Mouse (Mus musculus): ENCODE measurements around the gene Nxpe5. TPM values are rescaled to one million over a fixed set of nuclear protein-coding genes. Genes with fewer than 3 reads are reported as not detected.

The Nxpe5 gene
- polyA plus RNA-seq, 1 experiment from 2014 or later: not detected

DNA sequence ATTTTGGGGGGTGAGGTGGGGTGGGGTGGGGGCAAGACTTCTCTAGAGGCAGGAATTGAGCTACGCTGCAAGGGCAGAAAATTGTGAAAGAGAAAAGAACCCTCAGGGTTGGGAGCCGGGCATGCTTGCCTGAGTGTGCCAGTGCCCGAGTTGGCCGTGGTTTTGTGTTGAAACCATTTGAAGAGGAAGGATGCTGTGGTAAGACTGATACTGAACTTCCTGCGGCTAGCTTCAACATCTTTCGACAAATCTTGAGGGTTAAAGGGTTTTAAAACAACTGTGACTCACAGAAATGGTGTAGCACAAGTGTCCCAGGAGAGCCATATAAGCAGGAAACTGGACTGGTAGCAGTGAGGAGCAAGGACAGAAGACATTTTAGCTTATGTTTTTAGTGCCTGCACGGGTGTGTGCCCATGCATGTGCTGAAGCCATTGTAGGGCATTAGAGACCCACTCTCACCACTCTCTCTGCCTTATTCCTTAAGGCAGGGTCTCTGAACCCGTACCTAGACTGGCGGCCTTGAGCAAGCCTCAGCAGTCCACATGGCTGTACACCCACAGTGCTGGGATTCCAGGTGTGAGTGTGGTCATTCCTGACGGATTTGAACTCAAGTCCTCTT is 31.4 kb downstream of the Nxpe5 start:
- no peak for DNase-seq (ENCODE audit: low spot score)
- H3K27me3 ChIP-seq (ENCODE audit: insufficient read depth, poor library complexity, severe bottlenecking): no peaks in the 10 kb centered on the region
- H3K36me3 ChIP-seq: peaks cover 50% of the 10 kb centered on the region
- H3K27ac ChIP-seq: no peak overlapping the region
- peaks cover 33% of the 10 kb centered on the region for H3K4me1 ChIP-seq (replicated peaks)
- no peak overlapping the region for H3K4me3 ChIP-seq
- WGBS: 94% methylated on average over 10 of the region's 10 CpGs
- 0 out of 2 replicates have a peak, but pooled peaks cover 3% of the 10 kb centered on the region for H3K9me3 ChIP-seq

GRCm38 (mm10) chr5:138257585-138257978 is 31.9 kb downstream of the Nxpe5 start:
- Histone ChIP-seq H3K36me3 (peaks cover 55% of the 10 kb centered on the region), H3K27me3 (ENCODE audit: insufficient read depth, poor library complexity, severe bottlenecking) (no peaks in the 10 kb centered on the region), H3K4me1 (replicated peaks) (peaks cover 38% of the 10 kb centered on the region), H3K9me3 (0 out of 2 replicates have a peak, but pooled peaks cover 3% of the 10 kb centered on the region), H3K27ac (no peak overlapping the region), H3K4me3 (no peak overlapping the region)
- no peak for DNase-seq (ENCODE audit: low spot score)
- WGBS: 93% methylated on average over 4 of the region's 4 CpGs

DNA sequence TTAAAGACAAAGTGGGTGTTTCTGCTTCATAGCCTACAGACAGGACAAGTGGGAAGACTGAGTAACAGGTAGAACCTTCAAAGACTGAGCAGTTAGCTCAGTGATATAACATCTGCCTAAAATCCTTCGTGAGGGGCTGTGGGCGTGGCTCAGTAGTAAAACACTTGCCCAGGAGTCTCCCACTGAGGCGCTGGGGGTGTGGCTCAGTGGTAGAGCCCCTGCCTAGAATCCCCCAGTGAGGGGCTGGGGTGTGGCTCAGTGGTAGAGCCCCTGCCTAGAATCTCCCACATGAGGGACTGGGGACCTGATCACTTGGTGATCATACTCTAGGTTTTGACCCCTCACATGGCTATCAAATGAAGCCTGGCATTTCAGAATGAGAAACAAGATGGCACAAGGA is 32.4 kb downstream of the Nxpe5 start:
- H3K27me3 ChIP-seq (ENCODE audit: insufficient read depth, poor library complexity, severe bottlenecking): no peaks in the 10 kb centered on the region

DNA sequence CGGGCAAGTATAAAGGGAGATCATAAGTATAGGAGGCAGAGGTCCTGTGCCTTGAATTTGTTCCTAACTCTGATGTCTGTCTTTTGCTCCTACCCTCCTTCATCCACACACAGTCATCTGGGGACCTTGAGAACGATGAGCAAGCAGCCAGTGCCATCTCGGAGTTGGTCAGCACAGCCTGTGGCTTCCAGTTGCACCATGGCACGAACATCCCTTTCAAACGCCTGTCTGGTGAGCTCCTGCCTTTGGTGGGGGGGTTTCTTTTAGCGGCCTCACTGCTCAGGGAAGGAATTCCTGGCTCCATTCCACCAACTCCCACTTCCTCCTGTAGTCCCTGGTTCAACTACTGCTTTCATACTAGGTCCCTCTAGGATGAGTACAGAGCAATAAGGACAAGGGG is 32.8 kb downstream of the Nxpe5 start:
- H3K36me3 ChIP-seq: peaks cover 56% of the 10 kb centered on the region
- H3K4me3 ChIP-seq: no peak overlapping the region
- H3K9me3 ChIP-seq: no peaks in the 10 kb centered on the region
- peaks cover 47% of the 10 kb centered on the region for H3K4me1 ChIP-seq (replicated peaks)
- WGBS: 87% methylated on average over 6 of the region's 6 CpGs
- DNase-seq (ENCODE audit: low spot score): no peak
- H3K27ac ChIP-seq: no peak overlapping the region
- no peaks in the 10 kb centered on the region for H3K27me3 ChIP-seq (ENCODE audit: insufficient read depth, poor library complexity, severe bottlenecking)

More for the DNA sequence above, 32.4 kb downstream of the Nxpe5 start:
- H3K9me3 ChIP-seq: 0 out of 2 replicates have a peak, but pooled peaks cover under 1% of the 10 kb centered on the region
- peaks cover 43% of the 10 kb centered on the region for H3K4me1 ChIP-seq (replicated peaks)
- WGBS: 90% methylated on average over 3 of the region's 3 CpGs
- peaks cover 56% of the 10 kb centered on the region for H3K36me3 ChIP-seq
- H3K27ac ChIP-seq: no peak overlapping the region
- no peak for DNase-seq (ENCODE audit: low spot score)
- no peak overlapping the region for H3K4me3 ChIP-seq

DNA sequence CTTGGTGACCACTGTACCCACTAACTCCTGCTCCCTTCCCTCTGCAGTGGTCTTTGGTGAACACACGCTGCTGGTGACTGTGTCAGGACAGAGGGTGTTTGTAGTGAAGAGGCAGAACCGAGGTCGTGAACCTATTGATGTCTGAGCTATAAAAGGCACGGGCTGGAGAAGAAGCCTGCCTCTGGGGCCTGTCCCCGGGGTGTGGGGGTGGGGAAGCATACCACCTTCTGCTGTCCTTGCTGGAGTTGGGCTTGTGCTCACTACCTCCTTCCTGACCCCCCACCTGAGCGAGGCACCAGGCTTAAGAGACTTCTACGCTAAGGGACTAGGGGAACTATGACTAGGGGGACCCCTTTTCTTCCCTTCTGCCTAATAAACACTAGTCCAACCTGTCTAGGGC is 33.3 kb downstream of the Nxpe5 start:
- Histone ChIP-seq H3K27ac (no peak overlapping the region), H3K9me3 (no peaks in the 10 kb centered on the region), H3K27me3 (ENCODE audit: insufficient read depth, poor library complexity, severe bottlenecking) (no peaks in the 10 kb centered on the region), H3K4me1 (replicated peaks) (peaks cover 47% of the 10 kb centered on the region), H3K36me3 (peaks cover 56% of the 10 kb centered on the region), H3K4me3 (no peak overlapping the region)
- WGBS: 79% methylated on average over 7 of the region's 7 CpGs
- no peak for DNase-seq (ENCODE audit: low spot score)

DNA sequence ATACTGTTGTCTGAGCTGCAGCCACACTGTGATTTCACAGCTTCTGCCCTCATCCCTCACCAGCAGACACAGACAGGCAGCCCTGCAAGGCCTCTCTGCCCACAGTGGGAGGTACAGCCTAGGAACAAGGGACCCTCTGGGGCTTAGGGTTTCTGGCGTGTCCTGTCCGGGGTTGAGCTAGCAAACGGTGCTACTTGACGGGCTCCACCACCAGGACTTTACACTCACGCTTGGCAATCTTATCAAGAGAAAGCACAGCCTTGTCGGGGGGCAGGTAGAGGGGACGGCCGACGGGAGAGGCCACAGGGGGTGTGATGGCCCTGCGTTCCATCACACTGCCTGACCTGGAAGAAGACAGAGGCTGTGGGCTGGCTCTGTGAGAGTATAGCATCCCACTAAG is 34.4 kb downstream of the Nxpe5 start:
- H3K4me3 ChIP-seq: no peak overlapping the region
- DNase-seq (ENCODE audit: low spot score): no peak
- H3K9me3 ChIP-seq: no peaks in the 10 kb centered on the region
- 77% methylated on average over 10 of the region's 10 CpGs for WGBS
- H3K27ac ChIP-seq: no peak overlapping the region
- no peaks in the 10 kb centered on the region for H3K27me3 ChIP-seq (ENCODE audit: insufficient read depth, poor library complexity, severe bottlenecking)
- H3K4me1 ChIP-seq (replicated peaks): peaks cover 53% of the 10 kb centered on the region
- H3K36me3 ChIP-seq: peaks cover 56% of the 10 kb centered on the region

DNA sequence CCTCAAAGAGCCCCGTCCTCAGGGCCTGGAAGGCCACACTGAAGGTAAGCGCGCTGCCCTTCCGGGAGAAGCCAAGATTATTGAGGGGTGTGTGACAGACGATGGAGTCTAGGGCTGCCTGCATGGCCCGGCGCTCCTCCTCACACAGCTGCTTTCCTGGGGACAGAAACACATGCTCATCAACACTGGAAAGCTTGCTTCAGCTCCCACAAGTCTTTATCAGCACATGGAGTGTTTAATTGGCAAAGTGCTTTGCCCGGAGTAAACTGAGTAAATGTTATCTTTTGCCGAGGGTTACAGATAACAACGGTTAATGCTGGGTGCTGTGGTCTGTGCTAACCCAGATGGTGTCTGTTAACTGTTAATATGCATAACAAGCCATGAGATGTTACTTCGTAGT is 35.1 kb downstream of the Nxpe5 start:
- no peak for DNase-seq (ENCODE audit: low spot score)
- Histone ChIP-seq H3K27ac (no peak overlapping the region), H3K9me3 (no peaks in the 10 kb centered on the region), H3K4me3 (no peak overlapping the region), H3K27me3 (ENCODE audit: insufficient read depth, poor library complexity, severe bottlenecking) (no peaks in the 10 kb centered on the region), H3K36me3 (peaks cover 60% of the 10 kb centered on the region), H3K4me1 (replicated peaks) (peaks cover 52% of the 10 kb centered on the region)
- 94% methylated on average over 11 of the region's 11 CpGs for WGBS

- Histone ChIP-seq H3K36me3 (peaks cover 71% of the 10 kb centered on the region), H3K4me1 (replicated peaks) (peaks cover 42% of the 10 kb centered on the region), H3K9me3 (no peaks in the 10 kb centered on the region), H3K27ac (no peak overlapping the region), H3K27me3 (ENCODE audit: insufficient read depth, poor library complexity, severe bottlenecking) (no peaks in the 10 kb centered on the region), H3K4me3 (peak overlapping the region; percentile 83)
- 84% methylated on average over 4 of the region's 4 CpGs for WGBS
- no peak for DNase-seq (ENCODE audit: low spot score)
Observed at GRCm38 (mm10) chr5:138262001-138262400, 36.3 kb downstream of the Nxpe5 start.

DNA sequence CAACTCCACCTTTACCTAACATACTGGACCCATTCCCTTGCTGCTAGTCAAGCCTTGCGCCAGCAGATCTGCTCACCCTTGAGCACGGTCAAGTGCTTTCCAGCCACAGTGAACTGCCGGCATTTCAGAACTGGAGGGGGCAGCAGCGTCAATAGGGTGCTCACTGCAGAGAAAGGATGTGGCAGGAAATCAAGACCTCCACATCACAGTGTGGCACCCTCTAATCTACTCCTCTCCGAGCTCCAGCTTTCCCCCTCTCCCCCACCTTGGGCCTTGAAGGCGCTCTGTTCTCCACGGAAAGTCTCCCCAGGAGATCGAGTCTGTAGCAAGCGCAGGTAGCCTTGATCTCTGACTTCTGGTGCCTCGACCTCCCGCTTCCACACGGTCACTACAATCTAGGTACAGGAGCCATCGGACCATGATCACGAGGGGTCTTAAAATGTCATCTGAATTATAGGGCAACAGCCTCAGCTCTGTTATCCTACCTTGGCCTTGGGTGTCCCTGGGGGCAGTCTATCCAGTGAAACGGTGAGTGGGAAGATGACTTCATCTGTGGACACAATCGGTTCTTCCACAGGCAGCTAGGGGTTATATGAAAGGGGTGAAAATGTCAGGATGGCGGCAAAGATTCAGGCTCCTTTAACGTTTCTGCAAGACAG is 37.0 kb downstream of the Nxpe5 start:
- peak overlapping the region; percentile 83 for H3K4me3 ChIP-seq
- no peaks in the 10 kb centered on the region for H3K27me3 ChIP-seq (ENCODE audit: insufficient read depth, poor library complexity, severe bottlenecking)
- H3K4me1 ChIP-seq (replicated peaks): peaks cover 42% of the 10 kb centered on the region
- no peak for DNase-seq (ENCODE audit: low spot score)
- H3K9me3 ChIP-seq: no peaks in the 10 kb centered on the region
- WGBS: 68% methylated on average over 18 of the region's 18 CpGs
- H3K36me3 ChIP-seq: peaks cover 69% of the 10 kb centered on the region
- H3K27ac ChIP-seq: peak overlapping the region; percentile 89

DNA sequence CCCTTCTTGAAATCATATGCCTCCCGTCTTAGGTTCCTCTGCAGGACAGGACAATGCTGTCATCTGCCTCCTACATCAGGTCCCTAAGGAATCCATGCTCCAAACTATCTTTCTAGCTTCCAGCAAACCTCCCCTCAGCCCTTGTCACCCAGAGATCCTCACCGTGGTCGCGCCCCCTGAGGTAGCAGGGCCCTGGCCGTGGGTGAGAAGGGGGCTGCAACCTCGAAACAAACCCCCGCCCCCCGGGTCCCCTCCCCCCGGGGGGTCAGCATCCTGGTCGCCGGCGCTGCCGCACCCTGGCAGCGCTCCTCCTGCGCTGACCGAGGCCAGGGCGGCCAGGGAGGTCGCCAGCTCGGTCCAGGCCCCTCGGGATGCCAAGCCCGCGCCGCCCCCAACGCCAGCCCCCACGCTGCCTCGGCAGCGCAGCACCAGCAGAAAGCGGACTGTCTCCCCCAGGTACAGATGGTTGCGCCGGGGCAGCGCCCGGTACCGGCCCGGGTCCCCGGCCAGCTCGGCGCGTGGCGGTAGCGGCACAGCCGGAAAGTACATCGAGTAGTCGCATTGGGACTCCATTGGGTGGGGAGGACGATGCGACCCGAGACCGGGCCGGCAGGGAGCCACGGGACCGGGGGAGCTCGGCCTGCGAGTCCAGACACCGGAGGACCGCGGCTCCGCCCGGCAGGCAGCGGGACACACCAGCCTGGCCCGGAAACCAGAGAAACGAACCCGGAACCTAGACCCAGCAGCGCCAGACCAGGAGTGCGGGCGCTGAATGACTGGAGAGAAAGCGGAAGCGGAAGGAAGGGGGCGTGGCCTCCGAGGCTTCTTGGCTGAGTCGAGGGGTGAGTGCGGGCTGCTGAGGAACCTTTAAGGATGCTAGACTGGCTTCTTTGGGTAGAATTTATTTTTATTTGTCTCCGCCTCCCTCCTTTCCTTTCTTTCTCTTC is 37.8 kb downstream of the Nxpe5 start, which contains the start of gene BC037034:
BC037034 (minus strand) TSS at position 774 of the 947 bp plus-strand sequence.
- Histone ChIP-seq H3K27ac (peak within 1 kb of the TSS; percentile 89), H3K27me3 (ENCODE audit: insufficient read depth, poor library complexity, severe bottlenecking) (no peaks in the 10 kb centered on the region), H3K36me3 (peaks cover 62% of the 10 kb centered on the region), H3K4me3 (peak within 1 kb of the TSS; percentile 83), H3K4me1 (replicated peaks) (peaks cover 42% of the 10 kb centered on the region), H3K9me3 (no peaks in the 10 kb centered on the region)
- DNase-seq (ENCODE audit: low spot score): peak; percentile 90
- WGBS: under 1% methylated on average over 66 of the region's 71 CpGs

DNA sequence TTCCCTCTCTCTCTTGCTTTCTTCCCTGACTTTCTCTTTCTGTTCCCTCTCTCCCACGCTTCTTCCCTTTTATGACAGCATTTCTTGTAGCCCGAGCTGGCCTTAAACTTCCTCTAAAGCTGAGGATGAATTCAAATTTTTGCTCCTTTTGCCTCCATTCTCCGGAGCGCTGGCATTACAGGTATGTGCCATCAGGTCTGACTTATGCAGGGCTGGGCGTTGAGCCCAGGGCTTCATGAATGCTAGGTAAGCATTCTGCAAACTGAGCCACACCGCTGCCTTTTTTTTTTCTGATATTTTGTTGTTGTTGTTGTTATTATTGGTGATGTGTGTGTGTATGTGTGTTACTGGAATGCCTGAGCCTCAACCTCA is 38.5 kb downstream of the Nxpe5 start:
- H3K4me1 ChIP-seq (replicated peaks): peaks cover 42% of the 10 kb centered on the region
- no peaks in the 10 kb centered on the region for H3K9me3 ChIP-seq
- H3K27ac ChIP-seq: peak overlapping the region; percentile 89
- peak overlapping the region; percentile 83 for H3K4me3 ChIP-seq
- no peaks in the 10 kb centered on the region for H3K27me3 ChIP-seq (ENCODE audit: insufficient read depth, poor library complexity, severe bottlenecking)
- no peak for DNase-seq (ENCODE audit: low spot score)
- 22% methylated on average over 6 of the region's 6 CpGs for WGBS
- H3K36me3 ChIP-seq: peaks cover 56% of the 10 kb centered on the region

DNA sequence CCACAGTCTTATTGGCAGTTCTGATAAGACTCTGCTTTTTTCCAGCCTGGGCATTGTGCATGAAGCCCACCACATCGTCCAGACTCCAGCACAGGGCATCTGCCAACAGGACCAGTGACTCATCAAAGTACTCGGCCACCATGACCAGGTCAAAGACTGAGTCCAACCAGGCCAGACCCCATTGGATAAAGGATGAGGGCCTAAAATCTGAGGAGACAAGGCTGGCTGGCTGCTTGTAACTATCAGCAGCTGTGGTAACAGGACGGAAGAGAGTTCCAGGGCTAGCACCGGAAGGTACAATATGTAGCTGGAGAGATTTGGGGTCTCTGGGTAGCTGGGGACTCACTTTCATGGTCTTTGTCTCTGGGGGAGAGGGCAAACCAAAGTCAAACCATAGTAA is 40.0 kb downstream of the Nxpe5 start:
- no peak overlapping the region for H3K27ac ChIP-seq
- no peaks in the 10 kb centered on the region for H3K27me3 ChIP-seq (ENCODE audit: insufficient read depth, poor library complexity, severe bottlenecking)
- no peak for DNase-seq (ENCODE audit: low spot score)
- no peak overlapping the region for H3K4me3 ChIP-seq
- H3K9me3 ChIP-seq: no peaks in the 10 kb centered on the region
- peaks cover 34% of the 10 kb centered on the region for H3K4me1 ChIP-seq (replicated peaks)
- 93% methylated on average over 4 of the region's 4 CpGs for WGBS
- peaks cover 41% of the 10 kb centered on the region for H3K36me3 ChIP-seq

Data from hindbrain, embryonic 10.5 days (tissue).